Mouse (Mus musculus) spleen, adult 2 months (tissue): Measurements from ENCODE around the gene 1700034I23Rik.

Source experiments
- CTCF ChIP-seq: fragments of 200-500 bp; IDR thresholded peaks from 2 replicates; pipeline ENCODE4 v1.5.1; 2011; ENCODE audit warnings: mild to moderate bottlenecking, inconsistent platforms; ENCODE audit not compliant: insufficient read depth, insufficient read length, insufficient replicate concordance; ENCODE audit errors: extremely low read depth
- POLR2A ChIP-seq: fragments of 200-500 bp; IDR thresholded peaks from 2 replicates; pipeline ENCODE4 v1.6.1; 2011; ENCODE audit warnings: low read depth, low read length, inconsistent platforms

DNA sequence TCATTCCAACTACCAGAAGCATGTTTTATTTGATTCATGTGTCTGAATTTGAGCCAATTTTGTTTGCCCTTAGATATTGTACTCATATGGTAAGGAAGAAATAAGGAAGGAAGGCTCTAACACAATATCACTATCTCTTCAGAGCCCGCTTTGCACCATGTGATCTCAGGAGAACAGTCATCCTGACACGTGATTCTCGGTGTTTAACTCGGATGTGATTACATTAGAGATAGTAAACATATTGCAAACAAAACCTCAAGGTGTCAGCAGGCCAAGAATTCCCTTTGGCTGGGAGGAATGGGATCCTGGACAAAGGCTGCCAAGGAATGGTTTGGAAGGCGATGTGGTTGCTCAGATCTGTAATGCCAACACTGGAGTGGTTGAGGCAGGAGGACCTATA lies 35.8 kb upstream of the 1700034I23Rik start:
- TF ChIP-seq CTCF (no peak), POLR2A (no peak)
